Mouse (Mus musculus) hindlimb bud, embryonic 11.5 days (tissue): ENCODE results near the gene Ttc28.

Experiments
- DNase-seq: peaks from one replicate; pipeline ENCODE4 v3.0.0-alpha.2; 2012; ENCODE audit warnings: low read depth, low spot score; ENCODE audit errors: extremely low spot score

Gene Ttc28

GRCm38 (mm10) chr5:111262574-111263239 lies 383.1 kb downstream of the Ttc28 start:
- DNase-seq = no peak

DNA sequence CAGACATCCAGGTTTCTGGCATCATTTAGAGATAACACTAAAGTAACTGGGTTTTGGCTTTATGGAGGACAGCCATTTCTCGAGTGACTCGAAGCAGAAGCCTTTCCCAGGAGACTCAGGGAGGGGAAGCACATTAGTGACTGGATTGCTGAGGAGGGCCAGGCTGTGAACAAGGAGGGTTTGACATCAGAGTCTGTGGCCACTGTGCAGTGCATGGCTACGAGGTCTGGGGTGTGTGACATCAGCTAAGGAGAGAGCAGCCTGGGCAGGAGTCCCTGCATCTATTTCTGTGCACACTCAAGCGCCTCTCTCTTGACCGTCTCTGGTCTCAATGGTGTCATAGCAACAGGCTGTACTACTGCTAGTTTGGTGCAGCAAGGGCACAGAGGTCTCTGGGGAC lies 383.8 kb downstream of the Ttc28 start:
- DNase-seq = no peak

- DNase-seq = no peak
Observed at GRCm38 (mm10) chr5:111264488-111264887, 384.9 kb downstream of the Ttc28 start.

GRCm38 (mm10) chr5:111266658-111267057 lies 387.1 kb downstream of the Ttc28 start:
- DNase-seq = no peak

GRCm38 (mm10) chr5:111267100-111267499 lies 387.5 kb downstream of the Ttc28 start:
- DNase-seq = no peak

DNA sequence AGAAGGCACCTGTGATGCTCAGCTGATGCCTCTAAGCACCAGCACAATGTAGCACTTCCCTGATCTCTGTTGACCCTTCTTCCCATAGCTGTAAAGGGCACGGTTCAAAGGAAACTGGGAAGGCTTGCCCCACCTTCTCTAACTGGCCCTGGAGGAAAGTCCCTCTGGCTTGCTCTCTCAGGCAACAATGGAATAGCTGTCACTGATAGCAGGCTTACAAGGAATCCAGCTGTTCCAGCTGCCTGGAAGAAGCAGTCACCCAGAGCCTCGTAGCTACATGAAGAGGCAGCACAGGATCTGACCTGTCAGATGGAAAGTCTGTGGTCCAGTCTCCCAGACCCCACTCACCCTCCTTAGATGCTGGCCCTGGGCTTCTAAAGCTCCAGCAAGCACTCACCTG lies 389.2 kb downstream of the Ttc28 start:
- no peak for DNase-seq

DNA sequence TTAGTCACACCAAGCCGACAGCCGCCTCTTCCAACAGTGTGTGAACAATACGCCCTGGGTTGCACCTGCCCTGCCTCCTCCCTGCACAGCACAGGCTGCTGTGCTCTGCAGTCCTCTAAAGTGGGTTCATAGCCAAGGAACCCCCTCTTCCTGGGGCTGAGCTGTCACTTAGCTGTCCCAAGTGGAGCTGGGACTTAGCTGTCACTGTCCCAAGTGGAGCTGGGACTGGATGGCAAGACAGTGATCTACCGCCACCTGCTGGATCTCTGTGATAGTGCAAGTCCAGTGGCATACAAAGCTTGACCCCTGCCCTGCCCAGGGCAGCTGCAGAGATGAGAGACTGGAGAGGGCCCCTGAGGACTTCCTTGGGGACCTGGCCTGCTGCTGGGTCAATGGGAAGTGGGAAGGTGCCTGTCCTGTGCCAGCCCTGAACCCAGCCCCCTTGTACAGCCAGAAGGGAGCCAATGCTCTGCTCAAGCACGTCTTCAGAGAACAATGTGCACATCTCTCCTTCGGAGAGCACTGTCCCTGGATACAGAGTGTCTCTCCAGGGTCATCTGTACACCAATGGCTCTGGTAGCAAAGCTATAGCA lies 390.1 kb downstream of the Ttc28 start:
- DNase-seq = peak; percentile 63

DNA sequence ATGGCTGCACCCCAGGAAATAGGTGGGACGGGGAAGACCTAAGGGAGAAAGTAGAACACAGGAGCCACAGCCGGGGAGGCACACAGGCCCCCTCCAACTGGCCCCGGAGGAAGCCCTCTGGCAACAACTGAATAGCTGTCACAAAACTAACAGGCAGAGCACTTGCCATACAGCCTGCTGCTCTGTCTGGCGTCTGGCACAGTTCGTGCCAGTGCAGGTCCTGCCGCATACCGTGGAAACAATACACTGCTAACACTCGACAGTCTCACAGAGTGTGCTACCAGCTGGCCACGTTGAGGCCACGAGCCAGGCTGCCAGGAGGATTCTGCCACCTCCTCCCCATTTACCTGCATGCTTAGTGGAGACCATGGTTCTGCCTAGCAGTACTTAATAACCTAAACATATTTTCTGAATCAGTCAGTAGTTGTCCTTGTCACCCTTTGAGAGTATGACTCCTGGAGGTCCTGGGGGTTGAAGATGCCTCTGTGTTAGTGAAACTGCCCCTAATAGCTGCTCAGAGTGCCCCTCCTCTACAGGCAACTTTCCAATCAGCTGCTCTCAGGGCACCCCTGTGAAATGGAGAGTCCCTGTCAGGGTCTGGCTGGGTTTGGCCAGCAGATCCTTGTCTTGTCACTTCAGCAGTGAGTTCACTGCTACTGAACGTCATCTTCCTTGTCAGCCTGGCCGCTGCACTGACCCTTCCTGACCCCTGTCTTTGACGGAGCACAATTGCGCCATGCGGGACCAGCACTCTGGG lies 390.8 kb downstream of the Ttc28 start:
- DNase-seq = no peak

- no peak for DNase-seq
Observed at GRCm38 (mm10) chr5:111273589-111273988, 394.0 kb downstream of the Ttc28 start.

GRCm38 (mm10) chr5:111274948-111275347 lies 395.3 kb downstream of the Ttc28 start:
- DNase-seq = no peak

GRCm38 (mm10) chr5:111284420-111285175 lies 405.0 kb downstream of the Ttc28 start:
- no peak for DNase-seq

- DNase-seq = no peak
Observed at GRCm38 (mm10) chr5:111287571-111287970, 408.0 kb downstream of the Ttc28 start.

DNA sequence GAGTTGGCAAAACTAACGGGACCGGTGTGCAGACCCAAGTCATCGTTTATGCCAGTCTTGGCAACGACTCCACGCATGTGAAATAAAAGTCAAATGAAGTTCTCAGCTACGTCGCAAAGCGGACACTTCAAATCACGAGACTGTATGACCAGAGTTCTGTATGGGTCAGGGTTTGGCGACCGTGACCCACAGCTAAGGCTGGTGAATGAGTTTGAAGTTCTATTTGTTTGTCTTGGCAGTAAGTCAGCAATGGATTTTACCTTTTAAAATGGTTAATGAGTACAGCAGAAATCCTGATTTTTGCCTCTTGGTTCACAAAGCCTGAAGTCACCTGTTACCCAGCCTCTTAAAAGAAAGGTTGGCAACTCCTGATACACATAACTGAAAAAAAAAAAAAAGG lies 408.9 kb downstream of the Ttc28 start:
- DNase-seq = no peak

GRCm38 (mm10) chr5:111290071-111290470 lies 410.5 kb downstream of the Ttc28 start:
- no peak for DNase-seq

GRCm38 (mm10) chr5:111291639-111292038 lies 412.0 kb downstream of the Ttc28 start:
- no peak for DNase-seq

DNA sequence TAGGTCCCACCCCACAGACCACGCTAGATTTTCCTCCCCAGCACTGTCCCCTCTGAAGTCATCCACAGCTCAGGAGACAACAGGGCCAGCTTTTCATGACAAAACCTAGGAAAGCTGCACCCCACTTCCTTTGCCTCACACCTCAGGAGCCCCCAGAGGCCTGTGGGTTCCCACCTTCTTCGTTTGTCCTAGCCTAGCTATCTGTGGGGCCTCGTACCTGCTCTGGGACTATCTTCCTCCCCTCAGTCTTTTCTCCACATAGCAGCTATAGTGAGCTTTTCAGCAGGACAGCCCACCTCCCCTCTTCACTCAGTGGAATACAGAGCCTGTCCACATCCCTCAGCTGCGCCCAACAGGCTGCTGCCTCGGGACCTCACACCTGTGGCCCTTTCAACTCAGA lies 418.2 kb downstream of the Ttc28 start:
- no peak for DNase-seq

DNA sequence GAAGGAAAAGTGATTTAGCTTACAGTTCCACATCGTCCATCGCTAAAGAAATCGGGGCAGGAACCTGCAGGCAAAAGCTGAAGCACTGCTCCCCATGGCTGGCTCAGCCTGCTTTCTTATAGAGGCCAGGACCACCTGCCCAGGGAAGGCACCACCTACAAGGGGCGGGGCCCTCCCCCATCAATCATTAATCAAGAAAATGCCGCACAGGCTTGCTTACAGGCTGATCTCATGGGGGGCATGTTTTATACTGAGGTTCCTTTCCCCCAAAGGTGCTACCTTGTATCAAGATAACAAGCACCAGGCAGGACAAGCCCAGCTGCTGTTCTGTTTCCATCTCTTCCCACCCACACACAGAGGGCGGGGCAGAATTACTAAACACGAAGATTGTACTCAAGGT lies 419.1 kb downstream of the Ttc28 start:
- no peak for DNase-seq

GRCm38 (mm10) chr5:111300776-111301175 lies 421.2 kb downstream of the Ttc28 start:
- DNase-seq = no peak

DNA sequence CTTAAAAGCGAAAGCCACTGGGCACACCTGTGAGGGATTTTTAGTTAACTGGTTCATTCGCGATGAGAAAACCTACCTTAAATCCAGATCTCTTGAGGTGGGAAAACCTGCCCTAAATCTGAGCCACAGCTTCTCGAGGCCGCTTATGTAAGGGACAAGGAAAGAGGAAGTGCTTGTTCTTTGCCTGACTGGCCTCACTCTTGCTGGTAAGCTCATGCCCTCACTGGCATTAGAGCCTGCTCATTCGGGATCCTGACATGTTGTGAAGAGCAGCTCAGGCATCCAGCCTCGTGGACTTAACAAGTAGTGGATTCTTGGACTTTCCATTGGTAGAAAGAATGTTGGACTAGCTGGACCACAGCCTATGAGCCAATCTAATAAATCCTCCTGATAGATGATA lies 422.1 kb downstream of the Ttc28 start:
- no peak for DNase-seq

GRCm38 (mm10) chr5:111304730-111305129 lies 425.1 kb downstream of the Ttc28 start:
- DNase-seq = no peak

DNA sequence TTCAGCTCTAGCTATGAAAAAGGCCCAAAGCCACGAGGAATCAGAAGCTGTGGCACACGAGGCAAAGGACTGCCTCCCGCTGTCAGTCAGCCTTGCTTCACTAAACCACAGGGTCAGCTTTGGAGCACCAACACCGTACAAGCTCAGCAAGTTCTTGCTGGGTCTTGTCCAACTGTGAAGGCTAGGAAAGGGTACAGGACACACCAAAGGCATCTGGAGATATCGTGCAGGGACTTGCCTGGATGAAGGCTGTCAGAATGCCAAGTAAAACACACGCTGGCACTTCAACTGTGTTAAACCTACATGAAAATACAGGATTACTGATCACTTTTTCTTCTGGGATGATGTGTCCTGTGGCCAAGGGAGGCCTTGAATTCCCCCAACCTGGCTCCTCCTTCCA lies 430.6 kb downstream of the Ttc28 start:
- DNase-seq = no peak

- no peak for DNase-seq
Observed at GRCm38 (mm10) chr5:111313833-111314232, 434.2 kb downstream of the Ttc28 start.
